Mouse (Mus musculus): ENCODE measurements around the gene 4833423E24Rik.

DNA sequence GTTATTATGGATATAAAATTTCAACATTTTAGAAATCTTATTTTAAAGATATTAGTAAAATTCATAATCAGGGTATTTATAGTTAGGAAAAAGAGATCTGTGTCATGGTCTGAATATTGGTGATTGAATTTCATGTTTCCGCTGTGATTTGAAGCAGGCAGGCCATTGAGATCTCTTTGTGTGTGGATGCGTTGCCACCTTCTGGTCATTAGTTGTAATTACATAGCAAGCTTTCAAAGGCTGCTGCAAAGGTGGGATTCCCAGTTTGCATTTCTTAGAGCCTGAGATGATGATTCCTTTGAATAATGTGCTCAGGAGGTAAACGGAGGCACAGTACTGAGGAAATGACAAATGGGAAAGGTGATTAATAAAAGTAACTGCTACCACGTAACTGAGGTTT, 42.4 kb upstream of the 4833423E24Rik start:
- TF ChIP-seq GATA1 (IDR thresholded peaks at IDR 0.05; ENCODE audit: borderline replicate concordance, low read length): no peak
- TF ChIP-seq FLI1 (IDR thresholded peaks at IDR 0.05; ENCODE audit: low read length): no peak
